Mouse (Mus musculus): ENCODE data around the gene 6330403K07Rik.

6330403K07Rik gene

DNA sequence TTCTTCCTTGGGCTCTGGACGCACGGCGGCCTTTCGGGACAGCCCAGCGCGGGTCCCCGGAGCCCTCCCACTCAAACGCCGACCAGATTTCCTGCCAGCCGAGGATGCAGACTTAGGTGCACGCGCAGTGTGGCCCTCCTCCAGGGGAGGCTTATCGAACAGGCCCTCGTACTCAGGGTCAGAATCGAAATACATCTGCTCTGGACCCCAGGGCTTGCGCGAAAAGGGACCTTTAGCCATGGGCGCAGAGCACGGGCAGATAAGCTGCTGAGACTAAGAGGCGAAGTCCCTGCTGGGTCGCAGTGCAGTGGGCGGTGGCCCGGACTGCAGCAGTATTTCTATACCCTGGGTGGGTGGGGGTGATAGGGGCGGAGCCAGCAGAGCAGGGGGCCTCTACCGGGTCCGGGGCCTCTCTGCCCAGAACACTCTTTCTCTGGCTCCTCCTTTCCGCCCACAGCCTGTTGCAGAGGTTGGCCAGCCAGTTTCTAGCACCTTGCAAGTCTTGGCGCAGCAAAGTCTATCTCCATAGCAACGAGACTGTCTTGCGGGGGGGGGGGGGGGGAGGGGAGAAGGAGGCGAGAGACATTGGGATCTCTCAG is at the start of gene 6330403K07Rik:
Gene 6330403K07Rik, minus strand, starts transcription at position 351 of the 599 bp plus-strand sequence.
- peak; percentile 65 for DNase-seq (ENCODE audit: low read depth, low spot score)

- no peak for DNase-seq (ENCODE audit: low read depth, low spot score)
These were observed 43.0 kb upstream of the 6330403K07Rik start for GRCm38 (mm10) chr11:71076342-71076741.

- DNase-seq (ENCODE audit: low read depth, low spot score), result peak; percentile 57
These were observed 19.2 kb upstream of the 6330403K07Rik start for GRCm38 (mm10) chr11:71052554-71052953.

DNA sequence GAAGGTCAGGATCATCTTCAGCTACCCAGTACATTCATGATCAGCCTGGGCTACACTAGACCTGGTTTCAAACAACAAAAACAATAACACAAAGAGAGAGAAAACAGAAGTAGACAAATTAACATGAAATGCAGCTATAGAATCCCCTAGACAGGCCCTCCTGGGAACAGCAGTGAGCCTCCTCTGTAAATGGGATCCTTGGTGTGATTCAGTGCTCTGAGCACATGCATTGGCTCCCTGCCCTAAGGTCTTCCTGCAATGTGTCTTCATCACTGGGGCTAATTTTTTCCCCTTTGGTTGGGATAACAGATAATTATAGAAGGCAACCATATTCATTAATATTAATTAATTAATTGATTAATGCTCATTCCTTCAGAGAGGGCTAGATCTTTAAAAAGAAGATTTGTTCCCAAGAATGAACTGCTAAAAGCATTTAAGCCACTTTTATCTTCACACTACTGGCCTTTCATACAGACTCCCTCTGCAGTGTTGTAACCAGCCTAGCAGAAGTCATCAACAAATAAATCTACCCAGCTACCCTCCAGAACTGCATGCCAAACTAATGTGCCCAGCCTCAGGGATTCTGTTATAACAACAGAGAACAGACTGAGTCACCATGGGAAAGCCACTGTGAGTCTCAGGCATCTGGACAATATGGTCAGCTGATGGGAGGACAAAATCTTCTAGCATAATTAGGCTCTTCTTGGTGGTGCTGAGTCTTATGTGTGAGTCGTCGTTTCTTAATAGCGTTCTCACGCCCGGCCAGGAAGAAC is 6.4 kb upstream of the 6330403K07Rik start:
- no peak for DNase-seq (ENCODE audit: low read depth, low spot score)

DNA sequence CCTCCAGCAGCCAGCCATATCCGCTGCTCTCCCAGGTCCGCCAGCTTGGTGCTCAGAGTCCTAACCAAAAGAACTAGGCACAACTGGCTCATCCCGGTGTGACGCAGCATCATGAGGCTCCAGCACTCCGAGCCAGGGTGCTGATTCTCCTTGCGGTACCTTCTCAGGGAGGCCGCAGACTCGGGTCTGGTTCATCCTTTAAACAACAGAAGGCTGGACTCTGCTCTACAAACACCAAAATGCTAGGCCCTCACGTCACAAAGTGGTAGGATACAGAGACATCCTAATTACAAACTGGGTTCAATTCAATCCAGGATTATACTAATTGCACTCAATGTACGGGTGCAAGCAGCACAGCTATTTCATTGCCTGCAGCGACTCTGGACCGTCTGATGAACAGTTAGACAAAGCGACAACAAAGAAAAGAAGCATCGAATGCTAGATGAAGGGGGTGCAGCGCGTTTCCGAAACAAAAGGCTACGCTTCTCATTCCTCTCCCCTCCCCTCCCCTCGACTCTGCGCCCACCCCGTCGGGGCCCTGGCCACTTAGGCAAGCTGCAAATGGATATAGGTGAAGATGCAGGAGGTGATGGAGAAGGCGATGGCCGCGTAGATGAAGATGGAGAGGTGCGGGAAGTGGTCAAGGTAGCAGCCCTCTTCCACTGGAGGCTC is 686 bp downstream of the 6330403K07Rik start:
- DNase-seq (ENCODE audit: low read depth, low spot score), result no peak

DNA sequence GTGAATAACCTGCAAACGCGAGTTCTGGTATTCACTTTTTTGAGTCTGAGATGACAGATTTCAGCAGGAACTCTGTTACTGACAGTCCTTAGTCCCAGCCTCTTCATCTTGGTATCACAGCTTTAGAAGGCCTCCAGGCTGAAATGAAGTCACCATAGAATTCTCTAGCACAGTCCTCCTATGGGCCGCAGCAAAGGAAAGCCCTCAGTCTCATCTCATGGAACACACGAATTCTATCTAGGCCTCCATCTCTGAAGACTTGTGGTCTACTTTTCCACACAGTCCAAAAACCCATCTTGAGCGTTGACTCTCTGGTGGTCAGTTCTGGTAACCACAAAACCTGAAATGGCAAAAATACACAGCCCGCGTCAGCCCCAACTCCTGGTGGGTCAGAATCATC is 1.2 kb downstream of the 6330403K07Rik start:
- no peak for DNase-seq (ENCODE audit: low read depth, low spot score)

DNA sequence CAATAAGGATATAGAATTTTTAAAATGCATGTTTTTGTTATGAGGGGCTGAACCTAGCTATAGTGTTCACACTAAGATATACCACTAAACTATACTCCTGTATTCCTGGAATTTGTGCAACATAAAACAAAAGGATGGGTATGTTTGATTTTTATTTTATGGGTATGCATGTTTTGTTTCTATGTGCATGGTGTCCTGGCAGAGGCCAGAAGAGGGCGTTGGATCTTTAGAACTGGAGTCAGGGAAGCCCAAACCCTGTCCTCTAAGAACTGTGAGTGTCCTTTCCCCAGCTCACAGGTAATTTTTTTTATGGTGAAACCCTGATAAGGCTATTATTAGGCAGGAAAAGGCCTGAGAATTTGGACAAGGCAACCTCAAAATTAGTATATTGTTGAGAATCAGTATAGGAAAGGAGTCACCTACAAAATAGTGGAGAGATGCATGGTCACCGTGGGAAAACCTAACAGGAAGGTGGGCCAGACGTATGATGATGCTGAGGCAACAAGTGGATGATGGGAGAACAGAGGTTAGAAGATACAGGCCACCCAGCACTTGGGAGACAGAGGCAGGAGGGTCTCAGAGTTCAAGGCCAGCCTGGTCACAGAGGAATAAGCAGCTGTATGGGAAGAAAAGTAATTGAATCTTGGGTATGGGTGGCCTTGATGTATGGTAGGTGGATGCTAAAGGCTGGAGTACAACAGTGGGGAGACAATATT is 3.8 kb downstream of the 6330403K07Rik start:
- DNase-seq (ENCODE audit: low read depth, low spot score), result peak; percentile 14

- no peak for DNase-seq (ENCODE audit: low read depth, low spot score)
These were observed 5.0 kb downstream of the 6330403K07Rik start for GRCm38 (mm10) chr11:71028280-71028679.

- DNase-seq (ENCODE audit: low read depth, low spot score), result peak; percentile 99
These were observed 13.9 kb downstream of the 6330403K07Rik start, which contains the start of the genes Mis12 and Derl2 for GRCm38 (mm10) chr11:71019201-71020068. TSS of gene Mis12 (plus strand) at chr11:71019611. TSS of gene Derl2 (minus strand) at chr11:71019841.

GRCm38 (mm10) chr11:71018416-71019200 is 14.7 kb downstream of the 6330403K07Rik start:
- no peak for DNase-seq (ENCODE audit: low read depth, low spot score)

- DNase-seq (ENCODE audit: low read depth, low spot score), result no peak
These were observed 16.3 kb downstream of the 6330403K07Rik start for GRCm38 (mm10) chr11:71017051-71017450.

GRCm38 (mm10) chr11:71012743-71013142 is 20.6 kb downstream of the 6330403K07Rik start:
- no peak for DNase-seq (ENCODE audit: low read depth, low spot score)

GRCm38 (mm10) chr11:71008321-71008720 is 25.0 kb downstream of the 6330403K07Rik start:
- DNase-seq (ENCODE audit: low read depth, low spot score), result no peak

DNA sequence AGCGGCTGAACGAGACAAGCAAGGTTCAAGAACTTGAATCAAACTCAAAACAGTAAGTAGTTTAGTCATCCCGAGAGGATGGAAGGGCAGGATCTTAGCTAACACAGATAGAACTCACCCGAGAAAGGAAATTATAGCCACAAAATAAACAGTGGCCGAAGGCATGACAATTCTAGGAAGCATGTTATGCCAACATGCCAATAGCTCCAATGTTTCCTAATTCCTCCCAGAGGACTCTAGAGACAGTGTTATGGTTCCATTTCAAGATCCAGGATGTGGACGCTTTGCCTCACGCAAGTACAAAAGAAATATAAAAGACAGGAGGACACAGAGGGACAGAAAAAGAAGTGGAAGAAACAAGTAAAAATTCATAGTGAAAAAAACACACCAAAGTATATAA is 25.5 kb downstream of the 6330403K07Rik start:
- no peak for DNase-seq (ENCODE audit: low read depth, low spot score)

- no peak for DNase-seq (ENCODE audit: low read depth, low spot score)
These were observed 26.3 kb downstream of the 6330403K07Rik start for GRCm38 (mm10) chr11:71007026-71007425.

DNA sequence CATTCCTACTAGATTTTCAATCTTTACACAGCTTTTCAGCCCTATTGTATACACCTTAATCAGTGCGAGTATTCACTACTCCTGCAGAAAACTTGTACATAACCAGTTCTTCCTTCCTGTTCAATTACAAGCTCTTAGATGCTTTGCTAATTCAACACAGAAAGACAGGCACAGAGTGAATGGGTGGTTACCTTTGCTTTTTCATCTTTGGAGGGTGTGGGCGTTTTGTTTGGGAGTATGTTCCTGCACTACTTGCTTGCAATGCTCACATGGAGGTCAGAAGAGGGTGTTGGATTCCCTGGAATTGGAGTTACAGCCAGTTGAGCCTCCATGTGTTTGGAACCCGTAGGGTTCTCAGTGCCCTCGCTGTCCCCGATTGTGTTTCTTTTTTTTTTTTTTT is 28.3 kb downstream of the 6330403K07Rik start:
- peak; percentile 21 for DNase-seq (ENCODE audit: low read depth, low spot score)

- peak; percentile 98 for DNase-seq (ENCODE audit: low read depth, low spot score)
These were observed 29.0 kb downstream of the 6330403K07Rik start, which contains the start of gene Dhx33 for GRCm38 (mm10) chr11:71004316-71004773. TSS of gene Dhx33 (minus strand) at chr11:71004437.

GRCm38 (mm10) chr11:71003611-71004315 is 29.6 kb downstream of the 6330403K07Rik start:
- peak; percentile 27 for DNase-seq (ENCODE audit: low read depth, low spot score)

DNA sequence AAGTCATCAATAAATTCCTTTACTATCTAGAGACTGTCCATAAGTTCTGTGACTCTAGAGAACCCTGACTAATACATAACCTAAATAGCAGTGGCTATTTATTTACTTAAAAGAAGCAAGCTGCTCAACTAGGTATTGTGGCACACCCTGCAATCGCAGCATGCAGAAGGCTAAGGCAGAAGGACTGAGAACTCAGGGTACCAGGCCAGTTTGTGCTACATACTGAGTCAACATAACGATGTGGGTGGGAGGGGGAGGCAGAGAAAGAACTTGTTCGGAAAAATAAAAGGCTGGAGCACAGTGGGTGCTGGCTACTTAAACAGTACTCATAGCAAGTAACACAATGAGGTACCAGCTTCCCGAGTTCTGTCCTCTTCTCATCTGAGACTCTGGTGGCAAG is 32.1 kb downstream of the 6330403K07Rik start:
- DNase-seq (ENCODE audit: low read depth, low spot score), result no peak

All from CD4-positive, CD25-positive, alpha-beta regulatory T cell, adult 2 months (primary cell).